Mouse (Mus musculus) kidney, adult 18-20 months (tissue): ENCODE data around the gene Col6a5.

Experiments
- DNase-seq: peaks from one replicate; pipeline ENCODE4 v3.0.0; 2021

Gene Col6a5

GRCm38 (mm10) chr9:105819155-105819709 lies 141.2 kb downstream of the Col6a5 start:
- no peak for DNase-seq

DNA sequence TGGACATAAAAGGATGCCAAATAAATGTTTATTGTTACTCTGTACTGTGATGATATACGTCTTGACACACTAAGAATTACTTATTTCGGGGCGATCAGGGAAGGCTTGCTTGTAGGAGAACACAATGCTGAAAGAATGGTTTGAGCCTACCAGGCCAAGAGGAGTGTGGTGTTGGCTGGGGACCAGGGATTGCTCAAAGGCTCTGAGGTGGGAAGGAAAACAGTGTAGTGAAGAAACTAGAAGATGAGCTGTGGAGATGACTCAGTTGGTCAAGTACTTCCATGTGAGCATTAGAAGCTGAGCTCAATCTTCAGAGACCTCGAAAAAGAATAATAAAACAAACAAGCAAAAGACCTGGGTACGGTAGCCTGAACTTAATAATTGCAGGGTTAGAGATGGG lies 146.0 kb downstream of the Col6a5 start:
- DNase-seq: no peak

DNA sequence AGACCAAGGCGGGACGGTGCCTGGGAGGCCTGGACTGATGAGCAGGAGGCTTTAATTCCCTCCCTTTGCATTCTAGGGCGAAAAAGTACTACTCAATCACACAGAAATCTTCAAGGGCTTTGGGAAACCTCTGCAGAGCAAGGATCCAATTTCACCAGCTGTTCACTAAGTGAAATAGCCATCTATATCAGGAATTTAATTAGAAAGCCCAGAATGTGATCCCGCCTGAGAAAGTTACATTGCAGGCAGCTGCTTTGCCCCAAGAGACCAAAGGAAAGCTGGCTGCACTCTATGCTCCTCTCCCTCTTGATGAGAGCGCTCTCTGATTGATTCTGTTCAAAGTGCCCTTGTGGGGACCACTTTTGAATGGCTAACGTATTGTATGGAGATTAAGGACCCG lies 149.0 kb downstream of the Col6a5 start:
- no peak for DNase-seq

- no peak for DNase-seq
Measured at GRCm38 (mm10) chr9:105808920-105809505, 151.4 kb downstream of the Col6a5 start.
